Mouse (Mus musculus) retina, postnatal 1 day (tissue): Measurements from ENCODE around the gene Mobp.
A peak's percentile ranks its signal among the peaks of the same experiment; 100 is the strongest.
"Not testable (repeated sequence)": the region's sequence is repeated elsewhere in the genome, so short reads cannot be mapped to it uniquely, and the experiment has no call there.

Experiments used
- DNase-seq: peaks from one replicate; pipeline ENCODE4 v3.0.0-alpha.2; 2012

The Mobp gene

DNA sequence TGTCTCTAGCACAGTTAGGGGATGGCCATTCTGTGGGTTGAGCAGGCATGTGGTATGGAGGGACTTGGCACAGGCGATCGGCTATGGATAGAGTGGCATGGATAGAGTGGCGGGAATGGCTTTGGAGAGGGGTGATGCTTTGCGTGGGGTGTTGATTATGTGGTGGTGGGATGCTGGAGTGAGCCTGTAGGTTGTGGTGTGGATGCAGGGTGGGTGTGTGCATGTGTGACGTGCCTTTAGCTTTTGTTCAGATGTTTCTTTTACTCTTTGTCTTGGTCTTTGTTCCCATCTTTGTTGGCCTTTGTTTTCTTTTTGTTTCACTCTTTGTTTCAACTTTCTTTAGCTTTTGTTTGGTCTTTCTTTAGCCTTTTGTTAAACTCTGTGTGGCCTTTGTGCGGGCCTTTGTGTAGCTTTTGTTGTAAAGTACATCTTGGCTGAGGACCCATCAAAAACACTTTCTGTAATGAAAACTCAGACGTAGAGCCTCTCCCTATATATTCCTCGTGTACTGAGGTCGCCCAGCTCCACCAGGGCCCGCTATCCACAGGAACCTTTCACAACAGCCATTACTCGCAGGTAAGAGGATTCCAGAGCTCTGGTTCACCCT, at the start of gene Mobp:
Mobp (plus strand) TSS at position 486 of the 607 bp plus-strand sequence.
- DNase-seq: peak; percentile 31

DNA sequence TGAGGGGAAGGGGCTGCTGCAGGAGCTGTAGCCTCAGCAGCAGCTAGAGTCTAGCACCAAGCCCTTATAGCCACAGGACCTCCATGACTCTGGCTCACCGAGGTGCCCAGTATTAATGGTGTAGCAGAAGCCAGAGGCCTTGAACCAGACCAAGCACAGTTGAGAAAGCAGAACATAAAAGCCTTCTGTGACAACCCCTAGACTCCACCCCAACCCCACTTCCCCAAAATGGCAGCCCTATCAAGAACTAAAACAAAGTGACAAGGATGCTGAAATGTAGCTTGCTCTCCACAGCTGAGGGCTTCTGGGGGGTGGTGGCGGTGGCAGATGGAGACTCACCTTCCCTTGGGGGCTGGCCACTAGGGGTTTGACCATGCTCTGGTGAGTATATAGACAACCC, 48.3 kb upstream of the Mobp start:
- DNase-seq: no peak

DNA sequence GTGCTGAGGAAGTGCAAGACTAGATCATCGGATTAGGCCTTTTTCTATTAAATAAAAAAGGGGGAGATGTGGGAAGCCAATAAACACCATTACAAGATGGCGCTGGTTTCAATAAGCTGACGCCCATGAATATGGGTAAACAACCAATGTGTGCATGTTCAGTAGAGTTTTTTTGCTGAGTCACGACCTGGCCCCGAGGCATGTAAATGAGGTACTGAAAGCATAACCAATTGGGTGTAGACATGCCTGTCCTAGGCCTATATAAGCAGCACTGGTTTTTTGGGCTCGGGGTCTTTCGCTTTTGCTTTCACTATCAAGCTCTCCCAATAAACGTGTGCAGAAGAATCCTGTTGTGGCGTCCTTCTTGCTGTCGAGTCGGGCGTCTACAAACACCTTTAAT, 40.6 kb upstream of the Mobp start:
- not testable (repeated sequence) for DNase-seq

DNA sequence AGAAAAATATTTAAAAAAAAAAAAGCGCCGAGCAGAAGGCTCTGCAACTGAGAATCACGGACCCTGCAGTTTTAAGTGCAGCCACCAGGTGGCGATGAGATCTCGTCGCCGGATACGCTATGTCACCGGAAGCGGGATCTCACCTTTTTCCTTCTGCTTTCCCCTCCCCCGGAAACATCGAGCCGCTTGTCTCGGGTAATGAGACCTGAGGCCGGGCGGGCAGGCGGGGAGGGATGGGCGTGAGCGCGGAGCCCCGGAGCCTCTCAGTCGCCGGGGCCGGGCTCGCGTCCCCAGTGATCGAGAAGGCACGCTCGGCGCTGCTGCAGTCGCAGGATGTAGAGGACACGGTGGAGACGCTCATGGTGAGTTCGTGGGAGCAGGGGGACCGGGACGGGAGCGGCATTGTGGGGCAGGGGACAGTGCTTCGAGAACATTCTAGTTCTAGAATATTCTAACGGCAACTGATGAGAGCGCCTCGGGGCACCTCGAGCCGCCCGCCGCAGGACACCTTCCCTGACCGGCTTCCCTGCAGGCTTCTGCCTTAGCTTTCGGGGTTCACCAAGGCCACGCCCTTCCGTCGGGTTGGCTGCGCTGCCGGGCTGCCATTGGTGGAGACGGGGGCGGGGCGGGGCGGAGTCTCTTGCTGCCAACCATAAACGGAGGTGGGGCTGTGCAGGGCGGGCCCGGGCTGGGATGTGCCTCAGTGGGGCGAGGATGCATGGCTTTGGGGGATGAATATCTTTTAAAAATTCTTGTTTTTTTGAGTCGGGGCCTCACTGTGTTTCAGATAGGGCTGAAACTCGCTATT, 39.1 kb upstream of the Mobp start, which contains the start of gene Slc25a38:
Slc25a38 (plus strand) TSS at position 164 of the 808 bp plus-strand sequence.
- DNase-seq: peak; percentile 96

DNA sequence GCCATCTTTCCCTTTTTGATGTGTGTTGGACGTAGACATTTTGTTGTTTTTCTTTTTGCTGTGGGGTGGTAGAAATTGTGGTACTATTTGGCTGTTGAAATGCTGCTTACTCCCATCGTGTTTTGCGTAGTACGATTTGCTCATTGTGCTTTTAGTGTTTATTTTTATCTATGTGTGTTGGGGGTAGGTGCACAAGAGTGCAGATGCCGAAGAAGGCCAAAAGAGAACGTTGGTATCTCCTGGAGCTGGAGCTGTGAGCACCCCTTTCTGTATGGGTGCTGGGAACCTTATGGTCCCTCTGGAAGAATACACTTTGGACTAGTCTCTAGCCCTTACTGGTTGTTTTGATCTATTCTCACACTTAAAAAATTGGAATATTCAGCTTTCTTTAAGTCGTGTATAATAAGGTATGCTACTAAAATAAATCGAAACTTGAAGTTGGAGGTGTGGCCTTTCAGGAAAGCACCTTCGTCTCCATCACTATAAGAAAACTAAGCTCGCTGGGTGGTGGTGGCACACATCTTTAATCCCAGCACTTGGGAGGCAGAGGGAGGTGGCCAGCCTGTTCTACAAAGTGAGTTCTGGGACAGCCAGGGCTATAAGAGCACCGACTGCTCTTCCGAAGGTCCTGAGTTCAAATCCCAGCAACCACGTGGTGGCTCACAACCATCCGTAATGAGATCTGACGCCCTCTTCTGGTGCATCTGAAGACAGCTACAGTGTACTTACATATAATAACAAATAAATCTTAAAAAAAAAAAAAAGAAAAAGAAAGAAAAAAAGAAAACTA, 38.2 kb upstream of the Mobp start:
- no peak for DNase-seq

DNA sequence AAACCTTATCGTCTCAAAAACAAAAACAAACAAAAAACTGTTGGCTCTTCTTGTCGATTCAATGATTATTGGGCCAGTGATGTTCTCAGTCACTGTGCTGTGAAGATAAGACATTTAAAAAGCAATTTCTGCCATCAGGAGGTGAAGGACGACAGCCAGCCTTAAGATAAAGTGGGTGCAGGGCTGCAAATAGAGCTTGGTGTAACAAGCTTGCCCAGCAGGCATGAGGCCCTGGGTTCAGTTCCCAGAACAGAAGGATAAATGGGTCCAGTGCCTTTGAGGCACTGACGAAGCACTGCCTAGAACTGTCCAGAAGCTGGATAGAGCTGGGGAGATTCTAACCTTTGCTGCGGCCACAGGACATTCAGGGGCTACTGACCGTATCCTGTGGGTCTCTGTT, 37.0 kb upstream of the Mobp start:
- no peak for DNase-seq

DNA sequence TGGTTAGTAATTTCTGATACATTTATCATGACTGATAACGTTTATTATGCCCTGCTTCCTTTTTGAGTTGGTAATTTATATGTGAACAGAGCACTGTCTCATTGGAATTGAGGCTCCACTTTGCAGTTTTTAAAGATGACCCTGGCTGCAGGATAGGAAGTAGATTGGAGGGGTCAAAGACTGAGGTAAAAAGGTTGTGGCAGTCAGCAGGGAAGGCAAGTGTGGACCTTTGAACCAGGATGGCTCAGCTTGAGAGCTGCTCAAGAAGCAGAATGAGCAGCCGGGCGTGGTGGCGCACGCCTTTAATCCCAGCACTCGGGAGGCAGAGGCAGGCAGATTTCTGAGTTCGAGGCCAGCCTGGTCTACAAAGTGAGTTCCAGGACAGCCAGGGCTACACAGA, 36.1 kb upstream of the Mobp start:
- no peak for DNase-seq

DNA sequence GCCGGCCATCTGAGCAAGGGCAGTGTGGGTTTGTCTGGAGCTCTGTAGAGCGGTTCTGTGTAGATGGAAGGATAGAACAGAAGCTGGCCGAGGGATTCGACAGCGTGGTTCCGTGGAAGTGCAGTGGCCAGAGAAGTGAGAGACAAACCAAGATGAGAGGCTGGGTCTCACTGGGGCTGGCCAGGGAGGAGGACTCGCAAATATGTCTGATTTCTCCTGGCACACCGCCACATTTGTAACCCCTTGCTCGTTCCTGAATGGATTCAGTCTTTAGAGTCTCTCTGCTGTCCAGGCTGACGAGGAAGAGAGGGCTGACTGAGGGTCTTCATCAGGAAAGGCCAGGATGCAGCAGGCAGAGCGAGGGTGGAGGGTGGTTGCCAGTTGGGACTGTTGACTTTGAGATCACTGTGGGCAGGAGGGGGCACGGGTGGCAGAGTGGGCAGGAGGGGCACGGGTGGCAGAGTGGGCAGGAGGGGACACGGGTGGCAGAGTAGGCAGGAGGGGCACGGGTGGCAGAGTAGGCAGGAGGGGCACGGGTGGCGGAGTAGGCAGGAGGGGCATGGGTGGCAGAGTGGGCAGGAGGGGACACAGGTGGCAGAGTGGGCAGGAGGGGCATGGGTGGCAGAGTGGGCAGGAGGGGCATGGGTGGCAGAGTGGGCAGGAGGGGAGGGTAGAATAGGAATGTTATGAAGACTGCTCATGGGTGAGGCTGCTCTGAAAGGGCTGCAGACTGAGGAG, 35.3 kb upstream of the Mobp start:
- DNase-seq: no peak

DNA sequence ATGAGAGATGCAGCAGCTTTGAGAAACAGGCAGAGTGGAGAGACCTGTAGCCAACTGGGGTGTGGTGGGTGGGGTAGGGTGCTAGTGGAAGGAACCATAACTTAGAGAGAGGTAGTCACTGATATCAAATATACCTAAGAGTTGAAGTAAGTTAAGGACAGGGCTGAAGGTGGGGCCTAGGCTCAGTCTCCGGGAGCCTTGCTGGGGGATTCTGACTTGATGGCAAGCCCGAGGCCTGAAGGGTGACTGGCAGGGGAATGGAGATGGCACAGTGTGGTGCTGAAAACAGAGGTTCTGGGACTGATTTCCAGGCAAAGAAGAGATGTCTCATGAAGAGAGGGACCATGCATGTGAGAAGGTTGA, 34.7 kb upstream of the Mobp start:
- DNase-seq: no peak

DNA sequence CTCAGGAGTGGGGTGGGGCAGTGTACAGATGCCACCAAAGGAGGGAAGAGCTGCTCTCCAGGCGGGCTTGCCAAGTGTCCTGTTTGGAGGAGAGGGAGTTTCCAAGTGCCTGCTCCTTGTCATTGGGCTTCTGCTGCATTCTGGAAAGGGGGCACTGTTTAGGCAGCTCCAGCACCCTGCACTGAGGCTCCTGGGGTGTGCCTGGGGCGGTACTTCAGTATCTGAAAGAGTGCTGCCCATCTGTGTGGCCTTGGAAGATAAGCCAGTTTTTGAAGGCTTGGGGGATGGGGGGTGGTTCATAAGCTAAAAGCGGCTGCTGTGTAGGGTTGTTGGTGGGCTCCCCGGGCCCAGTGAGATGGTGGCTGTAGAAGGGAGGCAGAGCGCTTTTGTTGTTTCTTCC, 33.9 kb upstream of the Mobp start:
- DNase-seq: no peak

DNA sequence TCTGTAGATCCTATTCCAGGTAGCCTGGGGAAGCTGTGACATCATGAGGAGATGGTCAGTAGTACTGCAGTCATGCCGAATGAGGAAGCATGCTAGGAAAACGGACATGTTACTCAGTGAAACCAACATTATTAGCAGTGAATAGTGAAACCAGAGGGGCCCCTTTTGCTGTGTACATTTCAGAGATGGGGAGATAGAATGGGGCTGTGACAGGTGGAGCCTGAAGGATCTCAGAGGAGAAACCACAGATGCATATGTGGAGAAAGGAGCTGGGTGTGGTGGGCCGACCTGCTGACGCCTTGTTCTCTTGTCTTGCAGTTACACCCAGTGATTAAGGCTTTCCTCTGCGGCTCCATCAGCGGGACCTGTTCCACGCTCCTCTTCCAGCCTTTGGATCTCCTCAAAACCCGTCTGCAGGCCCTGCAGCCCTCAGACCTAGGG, 33.3 kb upstream of the Mobp start:
- no peak for DNase-seq

DNA sequence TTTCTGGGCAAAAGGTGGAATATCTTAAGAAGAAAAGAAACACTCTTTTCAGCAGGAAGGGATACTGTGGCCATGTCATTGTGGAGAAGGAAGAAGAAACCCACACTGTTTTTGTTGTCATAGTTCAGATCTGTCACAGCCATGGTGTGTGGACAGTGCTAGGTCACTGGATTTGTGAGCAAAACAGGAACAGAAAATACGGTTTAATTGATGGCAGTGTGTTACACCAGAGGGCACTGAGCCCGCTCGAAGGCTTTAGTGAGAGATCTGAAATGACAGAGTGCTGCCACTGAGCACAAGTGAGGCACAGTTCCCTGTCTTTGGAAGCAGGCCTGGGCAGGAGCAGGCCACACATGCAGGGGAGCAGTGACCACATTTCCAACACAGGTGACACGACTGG, 31.3 kb upstream of the Mobp start:
- DNase-seq: no peak

DNA sequence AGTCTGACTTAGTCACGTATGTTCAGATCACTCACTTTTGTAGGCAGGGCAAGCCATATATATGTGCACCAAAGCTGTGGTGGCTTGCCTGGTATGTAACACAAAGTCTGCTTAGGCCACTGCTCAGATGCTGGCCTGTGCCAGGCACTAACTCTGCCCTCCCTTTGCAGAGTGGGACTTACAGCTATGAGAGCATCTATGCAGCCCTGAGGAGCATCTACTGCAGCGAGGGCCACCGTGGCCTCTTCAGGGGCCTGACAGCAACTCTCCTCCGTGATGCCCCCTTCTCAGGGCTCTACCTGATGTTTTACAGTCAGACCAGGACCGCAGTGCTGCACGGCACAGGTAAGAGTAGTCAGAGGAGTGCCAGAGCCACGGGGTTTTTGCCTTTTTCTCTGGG, 29.0 kb upstream of the Mobp start:
- DNase-seq: no peak

DNA sequence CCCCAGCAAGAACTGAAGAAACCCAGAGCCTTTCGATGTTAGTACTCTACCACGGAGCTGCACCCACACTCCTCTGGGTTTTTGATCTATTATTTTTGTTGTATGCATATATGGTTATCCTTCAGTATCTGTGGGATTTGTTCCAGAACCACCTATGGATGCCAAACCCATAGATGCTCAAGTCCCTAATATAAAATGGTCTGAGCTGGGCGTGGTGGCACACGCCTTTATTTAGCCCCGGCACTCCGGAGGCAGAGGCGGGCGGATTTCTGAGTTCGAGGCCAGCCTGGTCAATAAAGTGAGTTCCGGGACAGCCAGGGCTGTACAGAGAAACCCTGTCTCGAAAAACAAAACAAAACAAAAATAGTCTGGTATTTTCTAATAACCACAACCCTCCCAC, 22.6 kb upstream of the Mobp start:
- DNase-seq: no peak

DNA sequence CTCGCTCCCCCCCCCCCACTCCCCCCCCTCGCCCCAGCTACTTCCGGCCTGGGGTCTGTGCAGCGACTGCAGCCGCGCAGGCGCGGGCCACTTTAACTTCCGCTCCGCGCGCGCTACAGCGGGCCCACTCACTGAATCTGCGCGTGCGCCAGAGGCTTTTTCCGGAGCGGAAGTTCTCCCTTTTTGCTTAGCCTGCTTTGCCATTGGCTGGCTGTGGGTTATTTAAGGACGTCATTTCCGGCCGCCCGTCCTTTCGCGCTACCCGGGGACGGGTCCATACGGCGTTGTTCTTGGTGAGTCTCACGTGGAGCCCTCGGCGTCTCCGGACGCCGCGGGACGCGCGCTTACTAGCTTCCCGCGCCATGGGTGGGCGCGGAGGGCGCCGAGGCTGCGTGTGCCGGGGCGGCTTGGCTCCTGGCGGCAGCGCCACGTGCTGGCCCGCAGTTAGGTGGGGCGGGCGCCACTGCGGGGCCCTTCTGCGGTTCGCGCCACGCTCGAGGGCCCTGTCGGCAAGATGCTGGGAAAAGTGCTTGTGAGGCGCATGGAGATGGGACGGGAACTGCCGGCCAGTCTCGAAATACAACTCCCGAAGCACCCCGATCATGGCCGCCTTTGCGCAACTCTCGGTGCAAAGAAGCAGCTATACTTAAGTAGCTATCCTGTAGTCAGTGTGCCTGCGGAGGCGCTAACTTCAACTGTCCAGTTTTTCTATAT, 21.8 kb upstream of the Mobp start, which contains the start of gene Rpsa:
Rpsa (plus strand) TSS at position 152 of the 714 bp plus-strand sequence.
- DNase-seq: peak; percentile 99

DNA sequence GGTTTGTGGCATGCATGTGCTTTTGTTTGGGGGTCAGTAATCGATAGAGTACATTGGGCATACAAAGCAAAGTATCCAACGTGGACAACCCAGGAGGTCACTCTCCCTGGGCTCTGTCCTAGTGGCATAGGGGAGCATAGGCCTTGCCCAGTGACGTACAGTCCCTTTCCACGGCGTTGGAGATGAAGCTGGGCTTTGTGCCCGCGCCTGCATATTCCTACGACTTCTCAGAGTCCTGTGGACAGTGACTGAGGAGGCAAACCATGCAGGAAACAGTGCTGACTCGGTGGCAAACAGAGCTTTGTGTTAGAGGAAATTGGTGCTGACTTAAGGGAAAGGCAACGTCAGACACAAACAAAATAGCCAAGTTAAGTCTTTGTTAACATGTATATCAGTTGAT, 20.2 kb upstream of the Mobp start:
- DNase-seq: no peak

DNA sequence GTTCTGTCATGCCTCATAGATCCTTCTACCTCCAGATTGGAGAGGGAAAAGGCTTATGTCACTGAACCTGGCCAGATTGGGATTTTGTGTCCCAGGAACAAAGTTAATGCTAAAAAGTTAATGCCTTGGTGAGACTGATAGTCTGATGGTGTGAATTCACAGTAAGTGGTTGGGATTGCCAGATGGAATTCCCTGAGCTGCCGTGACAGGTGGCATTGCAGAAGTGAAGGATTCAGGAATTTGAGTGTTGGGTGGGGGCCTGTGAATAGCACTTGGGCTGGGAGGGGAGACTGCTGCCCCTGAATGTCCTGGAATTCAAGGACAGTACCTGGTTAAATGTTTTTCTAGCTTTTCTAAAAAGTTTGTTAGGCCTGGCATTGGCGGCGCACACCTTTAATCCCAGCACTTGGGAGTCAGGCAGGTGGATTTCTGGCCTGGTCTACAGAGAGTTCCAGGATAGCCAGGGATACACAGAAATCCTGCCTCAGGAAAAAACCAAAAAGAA, 17.7 kb upstream of the Mobp start:
- no peak for DNase-seq

DNA sequence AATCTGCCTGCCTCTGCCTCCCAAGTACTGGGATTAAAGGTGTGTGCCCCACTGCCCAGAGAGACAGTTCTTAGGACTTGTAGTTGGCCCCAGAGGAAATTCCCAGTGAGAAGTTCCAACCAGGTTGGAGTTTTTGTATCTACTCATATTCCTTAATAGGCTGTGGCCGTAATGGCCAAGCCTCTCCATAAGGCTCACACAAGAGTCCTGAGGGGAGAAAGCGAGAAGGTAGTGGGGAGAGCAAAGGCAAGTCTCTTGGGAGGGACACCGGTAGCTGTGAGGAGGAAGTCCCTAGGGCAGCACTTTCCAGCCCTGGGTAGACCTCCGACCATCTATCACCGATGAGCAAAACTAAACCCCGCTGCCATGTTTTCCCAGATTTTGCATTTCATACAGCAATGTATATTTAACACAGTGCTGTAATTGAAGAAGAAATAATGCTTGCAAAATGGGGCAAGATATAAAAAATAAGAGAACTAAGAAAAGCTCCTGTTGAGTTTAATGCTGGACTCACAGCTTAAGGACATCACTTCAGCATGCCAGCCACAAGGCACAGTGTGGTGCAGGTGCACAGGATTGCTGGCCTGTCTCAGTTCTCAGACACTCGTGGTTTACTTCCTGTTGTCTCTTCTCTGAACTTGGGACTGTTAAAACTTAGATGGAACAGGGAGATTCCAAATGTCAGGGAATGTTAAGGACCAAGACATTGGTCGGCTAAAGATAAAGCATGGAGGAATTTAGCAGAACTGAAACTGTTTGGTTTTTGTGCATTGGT, 16.3 kb upstream of the Mobp start:
- no peak for DNase-seq

DNA sequence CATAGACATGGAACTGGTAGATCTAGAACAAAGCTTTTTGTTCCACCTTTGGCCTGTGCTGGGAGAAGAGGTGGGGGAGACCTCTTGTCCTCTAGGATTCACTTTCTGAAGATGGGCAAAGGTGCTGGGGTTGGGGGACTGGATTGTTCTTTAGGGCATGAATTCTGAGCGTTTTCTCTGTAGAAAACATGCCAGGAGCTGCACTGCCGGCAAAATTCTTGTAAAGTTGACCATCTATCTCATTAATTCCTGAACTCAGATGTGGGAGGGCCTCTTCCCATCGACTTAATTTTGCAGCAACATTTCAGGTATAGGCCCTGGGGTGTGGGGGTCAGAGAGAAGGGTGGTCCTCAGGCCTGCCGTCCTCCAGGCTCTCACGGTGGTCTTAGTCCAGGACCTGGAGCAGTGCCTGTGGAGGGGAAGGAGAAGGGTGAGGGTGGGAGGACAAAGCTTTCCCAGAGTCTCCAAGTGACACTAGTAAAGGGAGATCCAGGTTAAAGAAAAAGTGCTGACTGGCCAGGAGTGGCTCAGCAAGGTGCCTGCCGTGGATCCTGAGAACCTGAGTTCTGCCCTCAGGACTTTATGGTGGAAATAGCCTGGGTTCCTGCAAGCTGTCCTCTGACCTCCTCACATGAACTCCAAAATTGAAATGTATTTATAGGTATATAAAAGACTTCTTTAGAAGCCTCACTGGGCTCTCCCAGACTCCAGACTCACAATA, 15.6 kb upstream of the Mobp start:
- DNase-seq: no peak

DNA sequence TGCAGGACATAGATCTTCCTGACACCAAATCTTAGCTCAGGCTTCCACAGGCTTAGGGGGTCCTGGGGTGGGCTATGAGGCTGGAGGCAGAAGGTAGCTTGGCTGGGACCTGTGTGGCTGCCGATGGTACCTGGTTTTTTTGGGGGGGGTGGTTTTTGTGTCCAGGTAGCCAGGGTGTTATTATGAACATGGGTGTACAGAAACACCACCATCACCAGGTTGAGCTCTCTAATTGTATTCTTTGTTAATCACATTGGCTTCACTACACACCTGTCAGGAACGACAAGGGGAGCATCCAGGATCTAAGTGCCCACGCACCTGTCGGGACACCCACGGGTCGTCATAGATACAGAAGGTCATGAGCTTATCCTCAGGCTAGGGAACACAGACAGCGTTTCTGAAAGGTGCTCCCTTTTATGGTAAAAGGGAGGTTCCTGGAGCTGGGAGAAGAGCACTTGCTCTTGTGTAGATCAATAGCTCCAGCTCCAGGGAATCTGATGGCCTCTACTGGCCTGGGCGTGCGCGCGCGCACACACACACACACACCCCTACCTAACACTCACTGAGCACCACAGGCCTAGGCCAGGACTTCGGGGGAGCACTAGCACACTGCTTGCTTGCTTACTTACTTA, 14.9 kb upstream of the Mobp start:
- no peak for DNase-seq
